Mouse (Mus musculus): Measurements from ENCODE around the gene Cacna1i. TPM values are rescaled to one million over a fixed set of nuclear protein-coding genes. Genes with fewer than 3 reads are reported as not detected.

The Cacna1i gene
- polyA plus RNA-seq (2017; shearing (Covaris generic)), result under 1 TPM; 0.09 to 0.11 TPM

DNA sequence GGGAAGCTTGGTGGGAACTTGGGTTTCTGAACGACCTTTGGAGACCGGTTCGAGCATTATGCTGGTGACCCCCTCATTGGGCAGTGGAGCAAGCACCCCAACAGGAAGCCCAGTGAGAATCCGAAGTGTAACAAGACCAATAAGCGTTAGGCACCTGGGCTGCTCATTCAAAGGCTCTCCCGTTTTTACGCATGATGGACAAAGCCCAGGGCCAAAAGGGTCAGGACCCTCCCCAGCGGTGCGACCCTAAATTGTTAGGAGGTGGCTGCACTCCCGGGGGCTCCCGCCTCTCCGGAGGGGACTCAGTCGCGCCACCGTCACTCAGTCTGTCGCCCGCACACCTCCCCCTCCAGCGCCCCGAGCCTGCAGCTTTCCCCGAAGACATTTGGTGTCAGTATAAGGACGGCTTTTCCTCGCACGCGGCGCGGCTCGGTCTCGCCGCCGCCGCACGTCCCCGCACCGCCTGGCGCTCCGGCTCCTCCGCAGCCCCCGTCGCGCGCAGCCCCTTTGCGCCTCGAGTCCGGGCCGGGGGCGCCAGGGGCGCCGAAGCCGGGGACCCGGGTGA, at the start of gene Cacna1i:
Cacna1i (plus strand) TSS at position 388 of the 565 bp plus-strand sequence.
- no peak for ATAC-seq

DNA sequence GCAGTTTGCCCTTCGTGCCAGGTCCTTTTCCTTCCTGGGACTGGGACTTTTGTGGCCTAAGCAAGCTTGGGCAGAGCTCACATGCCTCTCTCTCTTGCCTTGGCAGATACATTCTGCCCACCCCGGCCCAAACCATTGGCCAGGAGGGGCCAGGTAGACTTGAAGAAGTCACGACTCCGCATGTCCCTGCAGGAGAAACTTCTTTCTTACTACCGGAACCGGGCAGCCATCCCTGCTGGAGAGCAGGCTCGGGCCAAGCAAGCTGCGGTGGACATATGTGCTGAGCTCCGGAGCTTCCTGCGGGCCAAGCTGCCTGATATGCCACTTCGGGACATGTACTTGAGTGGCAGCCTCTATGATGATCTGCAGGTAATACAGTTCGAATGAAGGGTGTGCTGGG, 38.9 kb upstream of the Cacna1i start:
- ATAC-seq, result no peak

DNA sequence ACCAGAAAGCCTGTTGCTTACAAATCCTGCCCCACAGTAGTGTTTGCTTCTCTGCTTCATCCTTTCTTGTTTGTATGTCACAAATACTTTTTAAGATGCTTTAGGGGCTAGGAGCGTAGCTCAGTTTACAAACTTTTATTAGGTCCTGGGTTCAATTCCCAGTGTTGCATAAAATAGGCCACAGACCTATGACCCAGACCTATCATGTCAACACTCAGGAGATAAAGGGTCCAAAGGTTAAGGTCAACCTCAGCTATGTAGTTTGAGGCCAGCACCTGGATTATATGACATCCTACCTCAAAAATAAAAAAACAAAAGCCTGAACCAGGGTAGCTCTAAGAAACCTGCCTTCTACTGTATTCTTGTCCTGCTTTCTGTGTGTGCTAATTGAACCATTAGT, 38.4 kb upstream of the Cacna1i start:
- no peak for ATAC-seq

DNA sequence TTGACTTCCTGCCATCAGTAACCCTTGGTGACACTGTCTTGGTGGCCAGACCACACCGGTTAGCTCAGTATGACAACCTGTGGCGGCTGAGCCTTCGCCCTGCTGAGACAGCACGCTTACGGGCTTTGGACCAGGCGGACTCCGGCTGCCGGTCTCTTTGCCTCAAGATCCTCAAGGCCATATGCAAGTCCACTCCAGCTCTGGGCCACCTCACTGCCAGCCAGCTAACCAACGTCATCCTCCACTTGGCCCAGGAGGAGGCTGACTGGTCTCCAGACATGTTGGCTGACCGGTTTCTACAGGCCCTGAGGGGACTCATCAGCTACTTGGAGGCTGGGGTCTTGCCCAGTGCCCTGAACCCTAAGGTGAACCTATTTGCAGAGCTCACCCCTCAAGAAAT, 37.4 kb upstream of the Cacna1i start:
- ATAC-seq, result no peak

DNA sequence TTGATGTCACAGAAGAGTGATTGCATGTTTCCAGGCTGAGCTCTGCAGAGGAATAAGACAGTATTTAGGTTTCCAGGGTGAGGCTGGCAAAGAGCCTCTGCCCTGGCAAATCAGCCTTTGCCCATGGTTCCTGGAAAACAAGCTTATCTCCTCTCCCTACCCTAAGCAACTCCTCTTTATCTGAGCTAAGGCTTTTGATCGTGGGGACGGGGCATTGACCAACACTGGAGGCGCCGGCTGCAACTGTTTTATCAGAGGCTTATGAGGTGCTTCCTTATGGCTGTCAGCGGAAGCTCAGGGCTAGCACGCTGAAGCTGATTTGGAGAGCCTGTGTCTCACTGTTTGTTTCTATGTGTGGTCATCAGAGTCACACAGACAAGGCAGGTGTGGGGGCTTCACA, 36.5 kb upstream of the Cacna1i start:
- no peak for ATAC-seq

DNA sequence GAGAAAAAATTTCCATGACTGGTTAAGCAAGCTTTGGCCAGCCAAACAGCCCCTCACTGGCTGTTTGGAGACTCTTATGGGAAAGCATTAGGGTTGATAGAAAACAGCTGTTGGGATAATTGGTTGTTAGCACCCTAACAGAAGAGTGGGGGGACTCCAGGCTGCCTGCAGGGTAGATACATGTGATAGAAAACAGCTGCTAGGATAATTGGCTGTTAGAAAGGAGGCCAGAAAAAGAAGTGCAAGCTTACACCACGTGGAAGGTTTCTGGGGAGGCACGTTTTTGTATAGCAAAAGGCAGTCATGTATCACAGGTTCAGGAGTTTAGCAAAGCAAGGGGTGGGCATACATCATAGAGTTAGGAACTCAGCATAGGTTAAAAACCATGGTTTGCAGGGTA, 33.5 kb upstream of the Cacna1i start:
- ATAC-seq, result no peak

DNA sequence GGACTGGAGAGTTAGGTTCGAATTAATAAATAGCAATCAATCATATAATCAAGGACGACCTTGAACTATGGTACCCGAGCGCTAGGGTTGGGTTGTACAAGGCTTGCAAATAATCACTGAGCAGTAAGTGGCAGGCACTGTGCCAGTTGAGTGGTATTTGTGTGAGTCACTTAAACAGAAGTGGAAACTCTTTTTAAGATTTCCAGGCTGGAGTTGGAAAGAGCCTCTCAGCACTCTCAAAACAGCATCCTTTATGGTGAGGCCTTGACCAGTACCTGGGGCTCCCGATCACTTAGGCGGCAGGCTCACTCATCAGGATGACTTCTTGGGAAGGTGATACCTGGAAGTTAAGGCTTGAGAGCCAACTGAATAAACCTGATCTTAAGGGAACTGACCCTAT, 32.8 kb upstream of the Cacna1i start:
- ATAC-seq, result no peak

DNA sequence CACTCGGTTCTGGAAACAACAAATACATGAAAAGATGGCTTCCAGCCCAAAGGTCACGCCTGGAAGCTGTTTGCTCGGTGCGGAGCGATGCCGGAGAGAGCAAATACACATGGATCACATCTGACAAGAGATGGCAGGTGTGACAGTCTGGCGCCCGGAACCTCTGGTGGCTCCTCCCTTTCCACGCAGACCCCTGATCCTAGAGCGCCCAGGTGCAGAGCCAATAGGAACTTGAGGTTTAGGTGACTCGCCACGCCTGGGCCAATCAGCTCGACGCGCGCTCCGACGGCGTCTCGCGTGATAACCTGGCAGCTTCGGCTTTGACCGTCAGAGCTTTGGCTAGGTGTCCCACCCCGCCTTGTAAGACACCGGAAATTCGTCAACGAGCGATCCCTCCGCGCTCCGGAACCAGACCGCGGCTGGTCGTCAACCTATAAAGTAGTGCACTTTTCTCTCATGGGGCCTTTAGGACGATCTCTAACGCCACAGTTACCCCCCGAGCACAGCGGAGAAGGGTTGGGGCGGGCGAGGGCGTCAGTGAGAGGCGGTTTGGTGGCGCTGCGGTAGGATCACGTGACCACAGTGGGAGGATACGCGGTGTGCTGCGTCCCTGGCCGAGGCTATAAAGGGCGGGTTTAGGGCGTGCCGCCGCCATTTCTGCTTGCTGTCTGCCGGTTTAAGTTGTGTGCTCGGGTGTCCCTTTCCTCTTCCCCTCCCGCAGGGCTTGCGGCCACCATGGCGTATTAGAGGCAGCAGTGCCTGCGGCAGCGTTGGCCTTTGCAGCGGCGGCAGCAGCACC, 32.0 kb upstream of the Cacna1i start, which contains the start of gene Atf4:
Atf4 (plus strand) TSS at position 338 of the 799 bp plus-strand sequence.
- ATAC-seq, result peak; percentile 92

DNA sequence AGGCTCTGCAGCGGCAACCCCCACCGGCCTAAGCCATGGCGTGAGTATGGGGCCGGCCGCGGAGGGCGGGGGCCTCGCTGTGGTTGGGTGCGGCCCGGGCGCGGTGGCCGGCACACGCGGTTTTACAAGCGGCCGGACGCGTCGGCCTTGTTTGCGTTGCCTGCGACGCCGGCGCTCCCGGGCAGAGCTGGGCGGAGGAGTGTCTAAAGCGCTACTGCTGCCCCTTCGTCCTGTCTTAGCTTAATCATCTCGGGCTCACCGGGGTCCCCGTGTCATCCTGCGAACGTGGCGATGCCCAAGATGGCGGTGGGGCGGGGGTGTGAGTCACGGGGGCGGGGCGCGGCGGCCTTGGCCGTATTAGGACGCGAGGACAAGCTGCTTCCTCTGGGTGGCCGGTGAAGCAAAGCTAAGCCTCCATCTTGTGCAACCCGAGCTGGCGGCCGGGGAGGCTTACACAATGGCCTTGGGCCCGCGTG, 31.4 kb upstream of the Cacna1i start:
- ATAC-seq, result no peak

DNA sequence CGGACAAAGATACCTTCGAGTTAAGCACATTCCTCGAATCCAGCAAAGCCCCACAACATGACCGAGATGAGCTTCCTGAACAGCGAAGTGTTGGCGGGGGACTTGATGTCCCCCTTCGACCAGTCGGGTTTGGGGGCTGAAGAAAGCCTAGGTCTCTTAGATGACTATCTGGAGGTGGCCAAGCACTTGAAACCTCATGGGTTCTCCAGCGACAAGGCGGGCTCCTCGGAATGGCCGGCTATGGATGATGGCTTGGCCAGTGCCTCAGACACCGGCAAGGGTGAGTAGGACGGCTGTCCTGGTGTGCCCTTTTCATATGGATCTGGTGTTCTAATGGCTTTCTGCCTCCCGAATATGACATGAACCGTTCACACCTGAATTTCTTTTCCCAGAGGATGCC, 30.8 kb upstream of the Cacna1i start:
- no peak for ATAC-seq

DNA sequence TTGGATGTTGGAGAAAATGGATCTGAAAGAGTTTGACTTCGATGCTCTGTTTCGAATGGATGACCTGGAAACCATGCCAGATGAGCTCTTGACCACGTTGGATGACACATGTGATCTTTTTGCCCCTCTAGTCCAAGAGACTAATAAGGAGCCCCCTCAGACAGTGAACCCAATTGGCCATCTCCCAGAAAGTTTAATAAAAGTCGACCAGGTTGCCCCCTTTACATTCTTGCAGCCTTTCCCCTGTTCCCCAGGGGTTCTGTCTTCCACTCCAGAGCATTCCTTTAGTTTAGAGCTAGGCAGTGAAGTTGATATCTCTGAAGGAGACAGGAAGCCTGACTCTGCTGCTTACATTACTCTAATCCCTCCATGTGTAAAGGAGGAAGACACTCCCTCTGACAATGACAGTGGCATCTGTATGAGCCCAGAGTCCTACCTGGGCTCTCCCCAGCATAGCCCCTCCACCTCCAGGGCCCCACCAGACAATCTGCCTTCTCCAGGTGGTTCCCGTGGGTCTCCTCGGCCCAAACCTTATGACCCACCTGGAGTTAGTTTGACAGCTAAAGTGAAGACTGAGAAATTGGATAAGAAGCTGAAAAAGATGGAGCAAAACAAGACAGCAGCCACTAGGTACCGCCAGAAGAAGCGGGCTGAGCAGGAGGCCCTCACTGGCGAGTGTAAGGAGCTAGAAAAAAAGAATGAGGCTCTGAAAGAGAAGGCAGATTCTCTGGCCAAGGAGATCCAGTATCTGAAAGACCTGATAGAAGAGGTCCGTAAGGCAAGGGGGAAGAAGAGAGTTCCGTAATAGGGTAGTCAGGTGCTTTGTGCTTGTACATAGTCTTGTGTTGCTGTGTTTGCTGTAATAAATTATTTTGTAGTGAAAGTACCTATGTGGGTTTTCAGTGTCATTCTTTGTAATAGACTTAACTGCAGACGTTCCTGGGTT, 30.1 kb upstream of the Cacna1i start:
- ATAC-seq, result no peak

DNA sequence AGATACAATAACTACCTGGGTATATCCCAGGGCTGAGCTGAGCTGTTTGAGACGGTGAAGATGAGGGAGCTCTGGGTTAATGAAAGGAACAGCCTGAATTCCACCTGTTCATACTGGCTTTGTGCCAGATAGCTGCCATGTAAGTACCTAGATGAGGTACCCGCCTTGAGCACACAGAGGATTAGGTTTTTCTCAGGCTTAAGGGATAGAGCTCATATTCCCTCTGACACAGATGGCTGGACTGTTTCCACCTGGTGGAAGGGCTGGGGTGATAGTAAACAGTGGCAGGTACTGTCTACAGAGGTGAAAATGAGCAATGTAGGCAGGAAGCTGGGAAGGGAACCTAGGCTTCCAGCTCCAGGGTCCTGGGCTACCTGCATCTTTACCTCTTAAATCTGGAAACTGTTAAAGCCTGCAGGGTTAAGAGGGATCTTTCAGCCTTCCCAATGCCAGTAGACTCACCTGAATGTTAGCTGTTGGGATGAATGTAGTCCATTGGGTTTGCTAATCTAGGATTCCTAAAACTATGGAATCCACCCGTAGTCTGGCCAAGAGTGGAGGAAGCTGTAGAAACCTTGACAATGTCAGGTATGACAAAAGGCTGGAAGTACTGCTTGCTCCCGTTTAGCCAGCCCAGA, 29.3 kb upstream of the Cacna1i start:
- ATAC-seq, result no peak

DNA sequence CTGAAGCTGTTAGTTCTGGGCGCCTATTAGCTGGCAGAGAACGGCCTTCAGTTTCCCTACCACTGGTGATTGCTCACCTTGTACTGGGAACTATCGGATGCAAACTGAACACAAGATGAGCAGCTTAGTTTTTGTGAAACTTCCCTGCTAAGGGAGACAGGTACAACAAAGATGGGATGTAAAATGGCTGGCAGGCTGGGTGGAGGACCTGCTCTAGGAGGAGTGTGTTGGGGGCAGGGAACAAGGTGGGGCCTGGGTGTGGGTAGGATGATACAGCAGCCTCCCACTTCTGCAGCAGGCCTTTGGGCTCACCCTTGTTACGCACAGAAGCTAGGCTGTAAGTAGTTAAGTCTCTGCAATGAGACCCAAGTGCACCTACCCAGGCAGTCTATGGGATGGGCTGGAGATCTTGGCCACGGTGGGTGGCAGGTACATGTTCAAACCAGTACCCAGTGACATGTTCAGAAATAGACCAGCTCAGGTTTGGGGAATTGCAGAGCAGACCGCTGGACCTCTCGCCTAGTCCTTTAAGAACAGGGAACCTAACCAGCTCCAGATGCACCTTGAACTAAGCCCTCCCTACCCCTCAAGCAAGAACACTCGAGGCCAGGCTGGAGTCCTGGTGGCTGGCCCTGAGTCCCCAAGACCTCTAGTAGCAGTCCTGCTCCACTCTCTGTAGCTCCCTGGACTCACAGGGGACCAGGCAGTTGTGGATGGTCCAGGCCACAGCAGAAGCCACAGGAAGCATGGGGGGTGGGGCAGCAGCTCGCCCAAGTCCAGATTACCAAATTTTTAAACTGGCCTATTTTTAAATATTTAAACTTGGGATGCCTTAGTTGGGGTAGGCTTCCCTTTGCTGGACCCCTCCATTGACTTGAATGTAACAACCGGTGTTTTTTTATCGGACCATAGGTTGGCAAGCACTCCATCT, 28.5 kb upstream of the Cacna1i start:
- ATAC-seq, result no peak

DNA sequence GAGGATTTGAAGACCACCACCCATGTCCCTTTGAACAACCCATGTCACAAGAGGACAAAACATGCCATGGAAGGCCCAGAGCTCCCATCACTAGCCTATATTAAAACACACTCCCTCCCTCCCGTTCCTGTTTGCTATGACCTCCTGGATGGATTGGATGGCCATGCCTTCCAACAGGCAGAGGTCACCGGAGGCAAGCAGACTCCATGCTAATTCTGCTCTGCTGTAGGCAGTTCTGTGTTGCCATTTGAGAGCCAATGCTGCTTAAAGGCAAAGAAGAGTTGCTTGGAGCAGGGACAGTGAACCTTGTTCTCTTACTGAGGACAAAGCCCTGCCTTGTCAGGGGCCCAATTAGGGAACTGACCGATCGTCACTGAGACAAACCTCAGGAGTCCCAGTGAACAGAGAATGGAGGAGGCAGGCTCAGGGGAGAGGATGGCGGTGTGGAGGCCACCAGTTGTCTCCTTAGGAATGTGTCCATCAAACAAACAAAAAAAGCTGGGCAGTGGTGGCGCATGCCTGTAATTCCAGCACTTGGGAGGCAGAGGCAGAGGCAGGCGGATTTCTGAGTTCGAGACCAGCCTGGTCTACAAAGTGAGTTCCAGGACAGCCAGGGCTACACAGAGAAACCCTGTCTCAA, 27.5 kb upstream of the Cacna1i start:
- no peak for ATAC-seq

DNA sequence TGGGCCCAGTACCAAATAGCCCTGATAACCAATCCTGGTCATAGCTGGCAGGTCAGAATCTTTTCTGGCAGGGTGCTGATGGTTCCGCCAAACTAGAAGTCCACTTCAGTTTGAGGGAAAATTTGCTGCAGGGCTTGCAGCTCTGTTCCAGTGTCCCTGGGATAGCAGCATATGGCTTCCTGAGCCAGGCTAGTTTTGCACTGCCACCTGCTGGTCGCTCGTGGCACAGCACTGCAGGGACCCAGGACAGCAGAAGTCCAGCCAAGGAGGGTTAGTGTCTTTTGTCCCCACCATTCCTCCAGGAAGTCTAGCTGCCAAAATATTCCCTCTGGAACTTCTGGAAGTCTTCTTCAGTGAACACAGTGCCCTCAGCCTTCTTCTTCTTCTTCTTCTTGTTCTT, 26.4 kb upstream of the Cacna1i start:
- ATAC-seq, result no peak

DNA sequence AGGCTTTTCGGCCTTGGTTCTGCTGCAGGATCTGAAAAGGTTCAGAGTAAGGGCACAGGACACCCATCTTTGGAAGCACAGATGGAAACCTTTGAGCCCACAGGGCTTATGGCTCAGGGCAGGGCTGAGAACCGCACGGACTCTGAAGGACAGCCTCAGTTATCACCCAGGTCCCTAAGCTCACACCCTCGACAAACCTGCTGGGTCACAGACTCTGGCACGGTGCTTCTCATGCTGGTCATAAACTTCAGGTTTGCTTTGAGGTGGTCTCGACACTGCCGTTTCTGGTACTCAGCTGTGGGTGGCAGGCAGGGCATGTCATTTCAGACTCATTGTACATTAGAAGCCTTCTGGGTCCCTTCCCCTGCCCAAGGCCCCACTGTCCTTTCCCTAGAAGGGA, 25.9 kb upstream of the Cacna1i start:
- no peak for ATAC-seq

DNA sequence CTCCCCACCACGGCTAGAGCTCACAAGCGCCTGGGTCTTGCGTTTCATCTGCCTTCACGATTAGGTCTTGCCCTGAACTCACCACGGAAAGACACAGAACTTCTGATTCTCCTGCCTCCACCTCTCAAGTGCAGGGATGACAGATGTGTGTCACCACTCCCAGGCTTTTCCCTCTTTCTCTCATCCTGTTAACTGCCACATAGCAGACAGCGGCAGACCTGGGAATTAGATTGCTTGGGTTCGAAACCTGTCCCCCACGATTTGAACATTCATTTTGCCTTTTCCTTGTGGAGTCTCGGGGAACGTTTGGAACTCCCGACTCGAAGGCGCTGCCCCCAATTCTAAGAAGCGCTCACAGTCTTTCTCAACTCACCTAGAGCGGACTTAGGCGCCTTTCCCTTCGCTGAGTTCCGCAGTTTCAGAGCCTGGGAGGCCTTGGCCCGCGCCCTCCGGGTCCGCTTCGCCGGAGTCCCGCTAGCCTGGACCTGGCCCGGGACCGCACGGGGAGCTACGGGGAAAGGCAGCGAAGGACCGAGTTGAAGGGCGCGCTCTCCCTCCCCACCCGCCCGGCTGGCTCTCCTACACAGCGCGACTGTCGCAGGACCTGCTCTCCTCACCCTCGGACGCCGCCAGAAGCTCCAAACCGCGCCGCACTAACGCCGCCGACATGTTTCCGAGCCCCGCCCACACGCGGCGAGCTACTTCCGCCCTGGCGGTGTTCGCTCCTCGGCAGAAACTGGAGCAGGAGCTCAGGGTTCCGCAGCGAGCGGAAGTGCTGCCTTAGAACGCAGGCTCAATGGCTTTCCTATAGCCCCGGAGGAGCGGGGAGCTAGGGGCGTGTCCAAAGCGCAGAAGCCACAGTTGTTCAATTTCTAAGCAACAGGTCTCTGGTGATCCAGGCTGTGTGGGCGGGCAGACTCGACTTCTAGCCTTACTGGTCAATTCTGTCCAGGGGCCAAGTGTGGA, 23.1 kb upstream of the Cacna1i start, which contains the start of gene Rps19bp1:
Rps19bp1 (minus strand) TSS at position 706 of the 966 bp plus-strand sequence.
- ATAC-seq, result peak; percentile 98

DNA sequence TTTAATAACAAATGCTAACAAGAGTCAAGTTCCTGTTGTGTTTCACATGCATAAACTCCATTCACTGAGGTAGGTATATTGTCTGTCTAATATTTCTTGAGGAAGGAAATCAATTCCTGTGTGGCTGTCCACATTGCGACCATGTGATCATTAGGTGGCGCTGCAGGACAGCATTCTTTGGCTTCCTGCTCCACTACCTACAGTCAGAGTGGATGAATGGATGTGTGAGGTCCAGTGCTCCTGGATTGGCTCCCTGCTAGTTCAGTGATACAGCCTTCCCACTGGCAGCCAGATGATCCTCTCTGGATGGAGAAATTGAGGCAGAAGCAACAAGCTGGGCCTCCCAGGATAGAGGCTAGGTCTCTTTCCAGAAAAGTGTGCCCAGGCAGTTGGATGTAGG, 20.8 kb upstream of the Cacna1i start:
- ATAC-seq, result no peak

DNA sequence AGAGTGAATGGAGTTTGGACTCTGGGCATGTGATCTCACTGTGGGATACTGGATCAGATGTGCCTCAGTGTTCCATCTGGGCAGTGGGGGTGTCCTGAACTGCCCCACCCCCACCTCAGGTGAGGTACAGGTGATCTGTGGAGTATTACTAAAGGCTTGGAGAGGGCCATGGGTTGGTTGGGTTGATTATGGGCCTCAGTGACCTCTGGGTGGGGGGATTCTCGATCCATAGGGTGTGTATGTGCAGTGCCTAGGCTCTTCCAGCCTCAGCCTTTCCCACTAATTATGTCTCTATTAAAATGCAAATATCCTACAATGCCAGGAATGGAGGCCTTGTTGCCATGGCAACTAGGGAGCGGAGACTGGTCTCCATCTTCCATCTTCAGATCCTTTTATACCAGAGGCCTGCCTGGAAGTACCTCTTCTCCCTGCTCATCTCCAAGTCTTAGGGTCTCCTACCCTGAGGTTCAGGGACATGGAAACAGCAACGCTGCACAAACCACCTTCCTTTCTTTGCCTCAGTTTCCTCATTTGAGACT, 15.1 kb upstream of the Cacna1i start:
- no peak for ATAC-seq
